Mouse (Mus musculus) testis, adult 2 months (tissue): ENCODE data around the gene Gm6377.

ENCODE experiments used
- CTCF ChIP-seq: fragments of 200-500 bp; IDR thresholded peaks from 2 replicates; pipeline ENCODE4 v1.5.1; 2012; ENCODE audit warnings: low read depth, mild to moderate bottlenecking, inconsistent platforms, low read length, moderate library complexity; ENCODE audit not compliant: control insufficient read depth, insufficient read depth, insufficient replicate concordance
- POLR2A ChIP-seq: fragments of 200-500 bp; IDR thresholded peaks from 2 replicates; pipeline ENCODE4 v1.6.1; 2012; ENCODE audit warnings: low read depth, mild to moderate bottlenecking, inconsistent platforms, low read length, moderate library complexity; ENCODE audit not compliant: control insufficient read depth

DNA sequence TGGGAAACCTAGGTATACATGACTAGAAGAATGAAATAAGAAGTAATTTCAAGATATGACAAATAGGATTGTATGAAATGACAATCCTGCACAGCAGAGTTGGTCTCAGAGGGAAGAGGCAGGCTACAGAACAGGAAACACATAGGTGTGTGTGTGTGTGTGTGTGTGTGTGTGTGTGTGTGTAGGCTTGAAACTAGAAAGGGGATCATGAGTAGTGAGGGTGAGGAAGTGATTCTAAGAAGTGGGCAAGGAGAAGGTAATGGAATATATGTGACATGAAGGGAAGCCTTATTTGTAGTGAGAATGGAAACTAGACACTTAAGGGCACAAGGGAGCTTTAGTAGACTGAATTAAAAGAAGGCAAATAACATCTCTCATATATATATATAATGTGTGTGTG is 11.3 kb downstream of the Gm6377 start:
- TF ChIP-seq CTCF (no peak), POLR2A (no peak)
